Mouse (Mus musculus) CH12F3 (cell line): Measurements from ENCODE around the gene Ulk1.
"Not testable (repeated sequence)": the region's sequence is repeated elsewhere in the genome, so short reads cannot be mapped to it uniquely, and the experiment has no call there.

Source experiments
- in situ Hi-C: fragments of 300-500 bp; cut with MboI; formaldehyde crosslinking; loops from 2 replicates; pipeline ENCODE4 v1.14.3; 2020; ENCODE audit warnings: low sequenced_read_pairs

Ulk1 gene

DNA sequence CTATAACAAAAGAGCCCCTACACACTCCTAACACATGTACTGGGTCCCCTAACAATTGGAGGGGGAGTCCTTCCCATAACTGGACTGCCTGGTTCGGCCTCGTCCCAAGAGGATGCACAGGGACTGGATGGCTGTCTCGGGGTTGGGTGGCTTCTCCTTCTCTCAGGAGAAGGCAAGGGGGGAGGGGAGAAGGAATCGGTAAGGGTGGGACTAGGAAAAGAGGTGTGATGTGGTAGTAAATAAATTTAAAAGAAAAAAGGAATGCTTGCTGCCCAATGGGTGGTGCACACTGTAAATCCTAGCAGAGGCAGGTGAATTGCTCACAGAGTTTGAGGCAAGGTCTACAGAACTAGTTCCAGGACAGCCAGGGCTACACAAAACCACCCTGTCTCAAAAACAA lies 3.7 kb downstream of the Ulk1 start:
- in situ Hi-C loops: no loop called here

GRCm38 (mm10) chr5:110804012-110804743 lies 5.7 kb downstream of the Ulk1 start:
- in situ Hi-C loops: no loop called here

DNA sequence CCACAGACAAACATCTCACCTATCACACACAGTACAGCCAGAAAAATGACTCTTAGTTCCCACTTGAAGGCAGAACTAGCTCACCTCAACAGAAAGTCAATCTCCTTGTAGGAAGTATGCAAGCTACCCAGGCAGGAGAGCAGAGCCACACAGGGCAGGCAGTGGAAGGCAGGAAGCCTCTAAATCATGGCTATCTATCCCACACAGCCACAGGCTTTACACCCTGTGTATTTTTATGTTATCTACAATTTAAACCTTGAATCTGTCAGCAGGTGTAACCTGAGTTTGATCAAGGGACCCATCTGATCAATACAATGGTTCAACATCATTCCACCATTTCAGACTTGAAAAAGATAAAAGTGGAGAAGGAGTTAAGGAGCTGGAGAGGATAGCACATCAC lies 7.1 kb downstream of the Ulk1 start:
- in situ Hi-C loops: no loop called here

- in situ Hi-C loops: no loop called here
These were observed 7.7 kb downstream of the Ulk1 start for GRCm38 (mm10) chr5:110802186-110802585.

GRCm38 (mm10) chr5:110801036-110801624 lies 8.8 kb downstream of the Ulk1 start:
- in situ Hi-C loops: no loop called here

GRCm38 (mm10) chr5:110797696-110798095 lies 12.2 kb downstream of the Ulk1 start:
- in situ Hi-C loops: no loop called here

GRCm38 (mm10) chr5:110794363-110794762 lies 15.5 kb downstream of the Ulk1 start:
- in situ Hi-C loops: no loop called here

DNA sequence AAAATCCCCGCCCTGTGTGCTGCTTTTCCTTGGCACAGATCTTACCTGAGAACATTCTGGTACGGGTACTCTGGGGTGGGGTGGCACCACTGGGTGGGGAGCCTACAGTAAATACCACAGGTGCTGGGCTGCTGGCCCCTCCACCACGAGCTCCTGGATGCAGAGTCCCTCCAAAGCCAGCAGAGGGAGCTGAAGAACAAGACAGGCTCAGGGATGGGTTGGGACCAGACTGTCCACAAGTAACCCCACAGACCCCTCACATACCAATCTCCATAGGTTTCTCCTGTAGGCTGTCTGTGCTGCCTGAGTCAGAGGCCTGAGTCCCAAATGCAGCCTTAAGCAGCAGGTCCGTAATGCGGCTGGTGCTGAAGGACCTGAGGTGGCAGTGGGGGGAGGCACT lies 21.2 kb downstream of the Ulk1 start:
- in situ Hi-C loops: no loop called here

DNA sequence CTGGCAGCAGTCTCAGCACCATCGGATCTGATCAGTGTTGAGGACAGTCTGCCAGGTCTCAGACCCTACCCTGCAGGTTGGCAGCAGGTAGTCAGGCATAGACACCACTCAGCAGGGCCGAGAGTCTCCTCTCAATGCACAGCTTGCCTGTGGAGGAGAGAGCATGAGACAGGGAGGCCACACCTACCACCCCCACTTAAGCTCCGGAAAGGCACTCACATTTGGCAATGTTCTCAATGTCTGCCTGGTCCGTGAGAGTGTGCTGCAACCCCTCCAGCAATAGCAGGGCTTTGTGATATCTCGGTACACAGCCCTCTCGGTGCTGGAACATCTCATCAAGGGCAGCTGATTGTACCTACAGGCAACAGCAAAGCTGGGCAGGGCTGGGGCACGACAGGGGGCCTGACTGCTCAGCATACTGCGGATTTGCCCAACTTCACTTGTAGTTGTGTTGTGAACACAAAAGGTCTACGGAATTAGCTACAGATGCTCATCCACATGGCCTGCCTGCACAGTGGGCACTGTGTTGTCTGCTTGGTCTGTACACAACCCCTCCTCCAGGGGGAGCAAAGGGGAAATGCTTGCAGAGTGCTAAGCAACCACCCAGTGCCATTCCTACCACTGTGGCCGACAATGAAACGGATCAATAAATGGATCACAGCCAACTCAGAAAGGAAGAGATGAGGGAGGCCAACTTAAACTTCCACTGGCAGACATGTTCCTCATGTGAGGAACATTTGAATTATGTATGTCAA lies 23.6 kb downstream of the Ulk1 start:
- in situ Hi-C loops: no loop called here

DNA sequence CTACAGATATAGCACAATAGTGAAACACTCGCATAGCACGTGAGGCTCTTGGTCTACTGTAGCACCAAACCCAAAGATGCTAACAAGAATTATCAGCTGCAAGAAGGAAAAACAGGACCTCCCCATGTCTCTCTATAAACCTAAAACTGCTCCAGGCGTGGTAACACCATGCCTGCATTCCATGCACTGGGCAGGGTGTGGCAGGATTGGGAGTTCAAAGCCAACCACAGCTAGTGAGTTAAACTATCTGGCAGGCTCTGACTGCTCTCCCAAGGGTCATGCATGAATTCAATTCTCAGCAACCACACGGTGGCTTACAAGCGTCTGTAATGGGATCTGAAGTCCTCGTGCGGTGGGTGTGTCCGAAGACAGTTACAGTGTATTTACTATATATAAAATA lies 26.7 kb downstream of the Ulk1 start:
- in situ Hi-C loops: no loop called here

DNA sequence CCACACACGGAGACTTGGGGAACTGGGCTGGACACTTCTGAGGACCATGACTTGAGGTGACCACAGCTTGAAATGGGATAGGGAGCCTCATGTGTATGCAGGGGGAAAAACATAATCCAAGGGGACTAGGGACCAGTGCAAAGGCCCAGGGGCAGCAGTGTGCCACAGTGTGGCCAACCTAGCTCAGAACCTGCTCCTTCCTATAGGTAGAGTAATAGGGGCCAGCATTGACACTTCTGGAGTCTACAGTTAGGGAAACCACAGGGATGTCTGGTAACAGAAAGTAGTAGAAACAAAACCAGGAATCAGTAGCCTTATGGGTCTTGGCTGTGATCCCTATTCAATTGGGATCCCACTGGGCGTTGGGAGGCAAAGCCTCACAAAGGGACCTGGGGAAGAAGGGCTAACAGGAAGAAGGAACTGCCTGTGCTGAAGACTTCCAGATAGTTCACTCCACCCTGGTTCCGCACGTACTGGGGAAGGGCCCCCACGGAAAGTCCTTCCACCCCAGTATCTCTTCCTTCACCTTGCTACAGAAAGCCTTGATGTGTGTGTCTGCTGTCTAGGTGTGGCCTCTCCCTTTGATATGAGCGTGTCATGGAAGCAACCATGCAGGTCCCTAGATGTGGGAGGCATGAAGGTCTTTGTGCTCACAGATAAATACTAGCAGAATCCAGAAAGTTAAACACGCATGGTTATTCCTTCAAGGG lies 28.2 kb downstream of the Ulk1 start:
- in situ Hi-C loops: no loop called here

GRCm38 (mm10) chr5:110780761-110781528 lies 29.0 kb downstream of the Ulk1 start:
- in situ Hi-C loops: no loop called here

- in situ Hi-C loops: no loop called here
These were observed 29.7 kb downstream of the Ulk1 start, which contains the start of gene Pus1 for GRCm38 (mm10) chr5:110779998-110780760. Gene Pus1 (minus strand): TSS chr5:110780659.

GRCm38 (mm10) chr5:110779276-110779997 lies 30.5 kb downstream of the Ulk1 start:
- in situ Hi-C loops: no loop called here

DNA sequence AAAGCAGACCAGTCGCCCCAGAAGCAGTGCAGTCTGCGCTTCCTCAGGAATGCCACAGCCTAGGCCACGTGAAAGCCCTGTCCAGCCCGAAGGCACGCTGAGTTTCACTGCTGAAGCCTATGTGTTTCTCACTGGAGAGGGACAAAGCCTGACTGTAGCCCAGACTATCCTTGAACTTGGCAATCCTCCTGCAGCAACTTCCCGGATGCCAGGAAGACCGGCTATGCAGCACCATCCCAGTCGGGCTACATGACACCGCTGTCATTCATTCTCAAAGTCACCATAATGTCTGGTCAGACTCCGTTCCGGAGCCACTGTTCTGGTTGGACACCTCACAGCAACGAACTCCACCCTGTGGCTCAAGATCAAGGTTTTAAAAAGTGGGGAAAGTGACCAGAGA lies 31.6 kb downstream of the Ulk1 start:
- in situ Hi-C loops: no loop called here

GRCm38 (mm10) chr5:110776141-110776540 lies 33.8 kb downstream of the Ulk1 start:
- in situ Hi-C loops: no loop called here

DNA sequence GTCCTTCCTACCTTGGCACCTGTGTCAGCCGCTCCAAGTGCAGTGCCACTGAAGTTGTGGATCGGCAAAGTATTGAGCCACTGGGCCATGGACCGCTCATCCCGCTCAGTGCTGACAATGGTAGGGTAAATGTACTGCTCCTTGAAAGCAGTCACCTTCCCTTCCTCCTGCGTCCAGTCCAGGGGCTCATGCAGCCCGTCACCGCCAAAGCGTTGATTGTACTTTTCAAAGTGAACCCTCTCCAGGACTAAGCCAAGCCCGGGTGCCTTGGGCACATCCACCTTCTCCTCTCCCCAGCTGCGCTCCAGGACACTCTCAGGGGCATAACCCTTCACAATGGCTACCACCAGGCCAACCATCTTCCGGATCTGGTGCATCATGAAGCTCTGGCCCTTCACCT lies 35.4 kb downstream of the Ulk1 start:
- in situ Hi-C loops: no loop called here

DNA sequence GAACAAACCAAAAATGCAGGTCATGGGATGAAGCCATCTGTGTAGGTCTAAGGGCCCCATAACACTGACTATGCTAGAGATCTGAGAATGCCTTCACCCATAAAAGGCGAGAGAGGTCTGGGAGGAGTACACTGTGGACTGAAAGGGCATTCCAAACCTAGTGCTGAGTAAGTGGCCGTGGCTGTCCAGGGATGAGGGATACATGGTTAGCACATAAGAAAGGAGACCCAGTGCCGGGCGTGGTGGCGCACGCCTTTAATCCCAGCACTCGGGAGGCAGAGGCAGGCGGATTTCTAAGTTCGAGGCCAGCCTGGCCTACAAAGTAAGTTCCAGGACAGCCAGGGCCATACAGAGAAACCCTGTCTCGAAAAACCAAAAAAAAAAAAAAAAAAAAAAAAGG lies 37.0 kb downstream of the Ulk1 start:
- in situ Hi-C loops: not testable (repeated sequence)

DNA sequence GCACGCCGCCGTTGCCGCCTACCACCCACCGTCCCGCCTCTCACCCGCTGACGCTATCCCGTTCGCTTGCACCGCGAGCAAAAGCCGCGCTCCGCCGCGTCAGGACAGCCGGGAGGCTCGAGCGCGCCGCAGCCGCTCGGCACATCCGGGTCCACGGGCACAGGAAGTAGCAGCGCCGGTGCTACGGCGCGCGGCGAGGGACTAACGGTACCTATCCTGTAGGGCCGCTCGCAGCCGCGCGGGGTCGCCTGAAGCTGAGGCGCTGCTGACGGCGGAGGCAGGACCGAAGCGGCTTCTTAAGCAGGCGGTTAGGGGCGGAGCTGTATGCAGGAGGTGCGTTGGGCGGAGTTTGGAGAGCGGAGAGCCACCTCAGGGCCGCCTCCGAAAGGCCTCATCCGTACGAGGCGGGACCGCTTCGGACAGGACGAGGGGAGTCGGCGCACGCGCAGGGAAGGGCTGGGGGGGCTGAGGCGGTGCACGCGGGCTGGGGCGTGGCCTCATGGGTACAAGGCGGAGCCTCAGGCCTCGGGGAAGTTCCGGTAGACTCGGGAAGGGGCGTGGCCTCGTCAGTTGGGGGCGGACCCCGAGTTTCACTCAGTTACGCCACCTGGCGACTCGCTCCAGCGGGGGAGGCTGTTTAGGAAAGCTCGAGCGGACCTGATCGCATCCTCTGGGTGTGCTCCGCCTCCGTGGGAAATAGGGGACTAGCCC lies 39.3 kb downstream of the Ulk1 start, which contains the start of gene Ep400:
Ep400 (minus strand) TSS at position 270 of the 711 bp plus-strand sequence.
- in situ Hi-C loops: no loop called here
